Comparison of ENCODE assay signal across 10 mouse cellular contexts in genomic region chr1:180571018-180571589, GRCm38 (mm10). TPM values are rescaled to one million over a fixed set of nuclear protein-coding genes. Genes with fewer than 3 reads are reported as not detected.
DNase-seq lines count a peak whose midpoint lies in the region; ATAC-seq lines count a peak whose summit lies in the region.
"Had no signal": no experiment of that assay in that cellular context is flagged by ENCODE, and none has a peak within 500 bp of the region (broad histone marks: within the 10 kb centered on the region; RNA-seq: fewer than 3 reads in every experiment).

No protein-coding gene starts in this region.

- no peak for DNase-seq in lung, postnatal 10 days
- no peak for DNase-seq in limb, embryonic 11.5 days (ENCODE audit: low spot score)
- DNase-seq in thymus, postnatal 36 days: no peak
- no peak for DNase-seq in embryo, embryonic 10.5 days (ENCODE audit: low spot score)
- DNase-seq in heart, adult 8-10 months (ENCODE audit: low spot score): no peak
- DNase-seq: lung, postnatal 4 days had no signal

- 77% methylated on average over 8 of the region's 8 CpGs for WGBS in lung, embryonic 15.5 days
- 70% methylated on average over 8 of the region's 8 CpGs for WGBS in embryonic facial prominence, embryonic 15.5 days
- WGBS in limb, embryonic 11.5 days: 73% methylated on average over 8 of the region's 8 CpGs
- 59% methylated on average over 8 of the region's 8 CpGs for WGBS in neural tube, embryonic 14.5 days

- H3K4me2 ChIP-seq in lung, embryonic 15.5 days: peak overlapping the region; percentile 85; the same call in 1 of the 2 replicates
- peak overlapping the region; percentile 59; the same call in 1 of the 2 replicates for H3K4me2 ChIP-seq in embryonic facial prominence, embryonic 15.5 days (replicated peaks)
- peak overlapping the region; percentile 15; the same call in 1 of the 2 replicates for H3K4me2 ChIP-seq in limb, embryonic 11.5 days (ENCODE audit: low read depth, severe bottlenecking)
- H3K4me2 ChIP-seq in neural tube, embryonic 14.5 days (ENCODE audit: low read depth, low read length): peak overlapping the region; percentile 91; the same call in 1 of the 2 replicates

- H3K9ac ChIP-seq in lung, embryonic 15.5 days: no peak overlapping the region
- H3K9ac ChIP-seq in embryonic facial prominence, embryonic 15.5 days: no peak overlapping the region
- no peak overlapping the region for H3K9ac ChIP-seq in limb, embryonic 11.5 days (ENCODE audit: low read length)
- H3K9ac ChIP-seq in neural tube, embryonic 14.5 days (replicated peaks; ENCODE audit: low read depth, low read length): no peak overlapping the region

- H3K4me3 ChIP-seq in lung, embryonic 15.5 days: no peak overlapping the region
- H3K4me3 ChIP-seq in embryonic facial prominence, embryonic 15.5 days (replicated peaks): no peak overlapping the region
- H3K4me3 ChIP-seq in limb, embryonic 11.5 days (ENCODE audit: low read depth, low read length): no peak overlapping the region
- no peak overlapping the region for H3K4me3 ChIP-seq in neural tube, embryonic 14.5 days (ENCODE audit: low read depth, low read length)

- H3K27me3 ChIP-seq in lung, embryonic 15.5 days: no peaks in the 10 kb centered on the region
- no peaks in the 10 kb centered on the region for H3K27me3 ChIP-seq in embryonic facial prominence, embryonic 15.5 days
- no peaks in the 10 kb centered on the region for H3K27me3 ChIP-seq in limb, embryonic 11.5 days (ENCODE audit: control insufficient read depth, insufficient read depth, low read length)
- no peaks in the 10 kb centered on the region for H3K27me3 ChIP-seq in neural tube, embryonic 14.5 days (ENCODE audit: control insufficient read depth, insufficient read depth, low read length)
- H3K27me3 ChIP-seq: heart, embryonic 12.5 days had no signal

- no peaks in the 10 kb centered on the region for H3K9me3 ChIP-seq in lung, embryonic 15.5 days
- no peaks in the 10 kb centered on the region for H3K9me3 ChIP-seq in embryonic facial prominence, embryonic 15.5 days (replicated peaks)
- no peaks in the 10 kb centered on the region for H3K9me3 ChIP-seq in limb, embryonic 11.5 days (ENCODE audit: control insufficient read depth, low read length)
- H3K9me3 ChIP-seq in neural tube, embryonic 14.5 days (ENCODE audit: control insufficient read depth, low read length): no peaks in the 10 kb centered on the region
- H3K9me3 ChIP-seq: heart, embryonic 12.5 days had no signal

- no peak overlapping the region for H3K27ac ChIP-seq in lung, embryonic 15.5 days
- H3K27ac ChIP-seq in embryonic facial prominence, embryonic 15.5 days (replicated peaks): no peak overlapping the region
- no peak overlapping the region for H3K27ac ChIP-seq in limb, embryonic 11.5 days (replicated peaks; ENCODE audit: low read depth, low read length)
- H3K27ac ChIP-seq in neural tube, embryonic 14.5 days (ENCODE audit: low read depth, low read length): no peak overlapping the region

- peaks cover 24% of the 10 kb centered on the region for H3K4me1 ChIP-seq in lung, embryonic 15.5 days
- H3K4me1 ChIP-seq in embryonic facial prominence, embryonic 15.5 days: peaks cover 21% of the 10 kb centered on the region
- peaks cover 8% of the 10 kb centered on the region for H3K4me1 ChIP-seq in limb, embryonic 11.5 days (ENCODE audit: control insufficient read depth, insufficient read depth, low read length)
- H3K4me1 ChIP-seq in neural tube, embryonic 14.5 days (ENCODE audit: control insufficient read depth, insufficient read depth, low read length): peaks cover 17% of the 10 kb centered on the region

- no peak for ATAC-seq in lung, embryonic 15.5 days (ENCODE audit: borderline replicate concordance, extremely low read depth, low FRiP score, low TSS enrichment)
- ATAC-seq in embryonic facial prominence, embryonic 15.5 days (ENCODE audit: insufficient number of reproducible peaks, low FRiP score, low TSS enrichment, low read depth): no peak
- ATAC-seq in limb, embryonic 11.5 days (ENCODE audit: insufficient number of reproducible peaks, low FRiP score, low TSS enrichment, low read depth): no peak
- ATAC-seq in neural tube, embryonic 14.5 days (ENCODE audit: low read depth): no peak

- peaks cover 18% of the 10 kb centered on the region; the same call in 1 of the 2 replicates for H3K36me3 ChIP-seq in lung, embryonic 15.5 days
- peaks cover 15% of the 10 kb centered on the region for H3K36me3 ChIP-seq in embryonic facial prominence, embryonic 15.5 days
- H3K36me3 ChIP-seq in limb, embryonic 11.5 days (ENCODE audit: control insufficient read depth, insufficient read depth, low read length): peaks cover 19% of the 10 kb centered on the region
- H3K36me3 ChIP-seq in neural tube, embryonic 14.5 days (ENCODE audit: control insufficient read depth, insufficient read depth, low read length): no peaks in the 10 kb centered on the region

RNA-seq across cellular contexts. Expression of gene Parp1, which starts 2.4 kb away (rescaled TPM):
- polyA plus RNA-seq in lung, embryonic 15.5 days (2015; fragmentation: Nextera tagmentation; extraction: Ambion mirVana): 123 and 130 TPM in 2 replicates
- 99.0 and 102 TPM in 2 replicates for polyA plus RNA-seq in embryonic facial prominence, embryonic 15.5 days (2015; fragmentation: Nextera tagmentation; extraction: Ambion mirVana)
- polyA plus RNA-seq in limb, embryonic 11.5 days (2014; fragmentation: Nextera tagmentation; extraction: Ambion mirVana): 192 and 213 TPM in 2 replicates
- polyA plus RNA-seq in neural tube, embryonic 14.5 days (2014; fragmentation: Nextera tagmentation; extraction: Ambion mirVana): 76.2 and 107 TPM in 2 replicates
- total RNA-seq in heart, adult 8-10 months (2022): 10 to 100 TPM; 53.7 to 65.2 (median 57.6) TPM

Comparison
In these comparisons a context has a peak if more than half of its experiments do, and no peak if none do; other contexts are left out.
1. H3K4me2 ChIP-seq: peak in every context shown above with its lines; median percentile 91 in neural tube, embryonic 14.5 days; 85 in lung, embryonic 15.5 days; 59 in embryonic facial prominence, embryonic 15.5 days; 15 in limb, embryonic 11.5 days.